Mouse (Mus musculus): Measurements from ENCODE around the gene Eln.

Eln gene

GRCm38 (mm10) chr5:134746890-134747511, at the start of gene Eln:
Gene Eln, minus strand, starts transcription at chr5:134747323.
- DNase-seq (ENCODE audit: low read depth, low spot score): no peak

GRCm38 (mm10) chr5:134790080-134790995, 43.2 kb upstream of the Eln start:
- no peak for DNase-seq (ENCODE audit: low read depth, low spot score)

GRCm38 (mm10) chr5:134788237-134788636, 41.1 kb upstream of the Eln start:
- DNase-seq (ENCODE audit: low read depth, low spot score): no peak

- no peak for DNase-seq (ENCODE audit: low read depth, low spot score)
Observed at GRCm38 (mm10) chr5:134785691-134786371, 38.7 kb upstream of the Eln start.

- DNase-seq (ENCODE audit: low read depth, low spot score): no peak
Observed at GRCm38 (mm10) chr5:134783794-134784193, 36.7 kb upstream of the Eln start.

GRCm38 (mm10) chr5:134780963-134781362, 33.8 kb upstream of the Eln start:
- DNase-seq (ENCODE audit: low read depth, low spot score): no peak

- no peak for DNase-seq (ENCODE audit: low read depth, low spot score)
Observed at GRCm38 (mm10) chr5:134780146-134780545, 33.0 kb upstream of the Eln start.

GRCm38 (mm10) chr5:134776551-134776950, 29.4 kb upstream of the Eln start:
- no peak for DNase-seq (ENCODE audit: low read depth, low spot score)

- DNase-seq (ENCODE audit: low read depth, low spot score): no peak
Observed at GRCm38 (mm10) chr5:134772522-134772921, 25.4 kb upstream of the Eln start.

- no peak for DNase-seq (ENCODE audit: low read depth, low spot score)
Observed at GRCm38 (mm10) chr5:134771750-134772149, 24.6 kb upstream of the Eln start.

GRCm38 (mm10) chr5:134769181-134769580, 22.1 kb upstream of the Eln start:
- DNase-seq (ENCODE audit: low read depth, low spot score): peak; percentile 25

GRCm38 (mm10) chr5:134765441-134765840, 18.3 kb upstream of the Eln start:
- no peak for DNase-seq (ENCODE audit: low read depth, low spot score)

GRCm38 (mm10) chr5:134763326-134763725, 16.2 kb upstream of the Eln start:
- DNase-seq (ENCODE audit: low read depth, low spot score): peak; percentile 33

GRCm38 (mm10) chr5:134761409-134762124, 14.4 kb upstream of the Eln start:
- no peak for DNase-seq (ENCODE audit: low read depth, low spot score)

GRCm38 (mm10) chr5:134756031-134756430, 8.9 kb upstream of the Eln start:
- DNase-seq (ENCODE audit: low read depth, low spot score): no peak

GRCm38 (mm10) chr5:134754096-134754495, 7.0 kb upstream of the Eln start:
- no peak for DNase-seq (ENCODE audit: low read depth, low spot score)

GRCm38 (mm10) chr5:134750469-134750868, 3.3 kb upstream of the Eln start:
- DNase-seq (ENCODE audit: low read depth, low spot score): no peak

- DNase-seq (ENCODE audit: low read depth, low spot score): peak; percentile 79
Observed at GRCm38 (mm10) chr5:134747947-134748618, 960 bp upstream of the Eln start.

GRCm38 (mm10) chr5:134747512-134747893, 380 bp upstream of the Eln start:
- DNase-seq (ENCODE audit: low read depth, low spot score): no peak

GRCm38 (mm10) chr5:134746201-134746600, 922 bp downstream of the Eln start:
- no peak for DNase-seq (ENCODE audit: low read depth, low spot score)

GRCm38 (mm10) chr5:134745801-134746200, 1.3 kb downstream of the Eln start:
- no peak for DNase-seq (ENCODE audit: low read depth, low spot score)
